Mouse (Mus musculus) cerebellum, adult 9-11 months (tissue): ENCODE results near the gene Tas1r3.
A peak's percentile ranks its signal among the peaks of the same experiment; 100 is the strongest.

Experiments
- DNase-seq: peaks from one replicate; pipeline ENCODE4 v3.0.0; 2022

The Tas1r3 gene

DNA sequence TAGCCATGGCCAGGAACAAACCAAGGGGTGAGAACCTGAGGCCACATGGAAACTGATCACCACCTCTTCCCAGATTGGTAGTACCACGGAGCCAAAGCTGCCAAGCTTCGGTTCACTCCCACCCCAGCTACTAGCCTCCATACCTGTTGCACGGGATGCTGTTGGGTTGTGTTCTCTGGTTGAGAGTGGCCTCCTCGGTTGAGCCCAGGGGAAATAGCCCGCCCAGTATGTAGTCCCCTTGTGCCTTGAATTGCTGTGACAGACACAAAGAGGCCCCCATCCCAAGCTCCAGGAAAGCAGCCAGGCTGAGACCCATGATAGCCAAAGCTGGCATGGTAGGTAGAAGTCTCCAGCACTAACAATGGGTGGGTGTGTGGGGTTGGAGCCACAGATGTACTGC lies at the start of gene Tas1r3:
TSS of gene Tas1r3 (minus strand) at position 362 of the 400 bp plus-strand sequence.
- DNase-seq, result peak; percentile 14

GRCm38 (mm10) chr4:155908751-155909150 lies 45.6 kb upstream of the Tas1r3 start:
- no peak for DNase-seq

- DNase-seq, result no peak
Measured at GRCm38 (mm10) chr4:155908281-155908680, 45.1 kb upstream of the Tas1r3 start.

- DNase-seq, result no peak
Measured at GRCm38 (mm10) chr4:155907003-155907402, 43.8 kb upstream of the Tas1r3 start.

DNA sequence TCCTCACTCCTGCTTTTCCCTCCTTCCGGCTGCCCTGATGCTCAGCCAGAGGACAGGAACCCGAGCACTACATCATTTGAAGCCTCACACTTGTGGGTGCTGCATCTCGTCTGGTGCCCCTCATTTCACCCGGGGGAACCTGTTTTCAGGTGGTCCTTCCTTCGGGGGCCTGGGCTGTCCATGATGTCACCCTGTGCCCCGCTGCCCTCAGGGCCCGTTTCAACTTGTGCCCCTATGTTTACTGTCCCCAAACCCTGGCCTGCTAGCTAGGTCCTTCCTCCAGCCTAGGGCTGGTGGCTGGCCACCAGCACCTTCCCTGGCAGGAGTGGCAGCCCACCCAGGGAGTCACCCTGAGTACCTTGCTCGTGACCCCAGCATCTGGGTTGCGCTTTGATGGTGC lies 43.0 kb upstream of the Tas1r3 start:
- DNase-seq, result no peak

- DNase-seq, result peak; percentile 7
Measured at GRCm38 (mm10) chr4:155905634-155906033, 42.5 kb upstream of the Tas1r3 start.

GRCm38 (mm10) chr4:155904318-155905102 lies 41.3 kb upstream of the Tas1r3 start:
- DNase-seq, result peak; percentile 11

DNA sequence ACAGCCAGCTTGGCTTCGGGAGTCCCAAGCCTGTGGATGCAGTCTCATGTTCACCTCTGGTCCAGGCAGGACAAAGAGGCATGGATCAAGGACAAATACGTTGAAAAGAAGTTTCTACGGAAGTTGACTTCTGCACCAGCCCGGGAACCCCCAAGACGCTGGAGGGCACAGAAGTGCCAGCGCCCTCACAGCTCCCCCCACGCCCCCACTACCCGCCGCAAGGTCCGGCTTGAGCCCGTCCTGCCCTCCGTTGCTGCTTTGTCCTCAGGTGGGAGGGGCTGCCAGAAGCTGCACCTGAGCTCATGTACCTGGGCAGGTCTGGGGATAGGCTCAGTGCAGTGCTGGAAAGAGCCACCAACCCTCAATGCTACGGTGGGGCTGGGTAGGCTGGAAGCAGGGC lies 40.1 kb upstream of the Tas1r3 start:
- no peak for DNase-seq

GRCm38 (mm10) chr4:155901205-155901604 lies 38.0 kb upstream of the Tas1r3 start:
- peak; percentile 47 for DNase-seq

DNA sequence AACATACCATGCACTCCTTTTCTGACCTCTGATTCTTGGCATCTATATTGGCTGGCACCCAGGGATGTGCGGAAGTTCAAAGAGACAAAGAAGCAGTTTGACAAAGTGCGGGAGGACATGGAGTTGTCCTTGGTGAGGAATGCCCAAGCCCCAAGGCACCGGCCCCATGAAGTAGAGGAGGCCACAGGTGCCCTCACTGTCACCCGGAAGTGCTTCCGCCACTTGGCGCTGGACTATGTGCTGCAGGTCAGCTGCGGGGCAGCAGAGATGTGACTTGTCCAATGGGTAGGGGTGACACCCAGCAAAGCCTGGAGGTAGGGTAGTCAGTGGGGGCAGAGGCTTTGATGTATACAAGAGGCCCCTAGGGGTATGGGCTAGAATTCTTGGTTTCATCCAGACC lies 36.2 kb upstream of the Tas1r3 start:
- peak; percentile 16 for DNase-seq

- peak; percentile 17 for DNase-seq
Measured at GRCm38 (mm10) chr4:155898318-155898717, 35.2 kb upstream of the Tas1r3 start.

DNA sequence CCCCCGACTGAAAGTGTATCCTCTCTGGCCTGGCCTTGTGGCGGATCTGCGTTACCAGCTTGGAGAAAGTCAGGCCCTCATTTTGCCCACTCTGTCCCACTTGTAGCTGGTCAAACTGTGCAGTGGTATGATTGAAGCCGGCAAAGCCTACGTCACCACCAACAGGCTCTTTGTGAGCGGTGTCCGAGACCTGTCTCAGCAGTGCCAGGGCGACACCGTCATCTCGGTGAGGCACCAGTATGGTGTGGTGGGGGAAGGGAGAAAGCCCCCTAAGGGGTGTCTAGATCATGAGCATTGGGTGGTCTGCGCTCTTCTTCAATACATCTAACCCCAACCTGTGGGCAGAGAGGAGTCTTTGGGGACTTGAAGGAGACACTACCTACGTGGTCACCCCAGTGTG lies 33.3 kb upstream of the Tas1r3 start:
- DNase-seq, result peak; percentile 38

DNA sequence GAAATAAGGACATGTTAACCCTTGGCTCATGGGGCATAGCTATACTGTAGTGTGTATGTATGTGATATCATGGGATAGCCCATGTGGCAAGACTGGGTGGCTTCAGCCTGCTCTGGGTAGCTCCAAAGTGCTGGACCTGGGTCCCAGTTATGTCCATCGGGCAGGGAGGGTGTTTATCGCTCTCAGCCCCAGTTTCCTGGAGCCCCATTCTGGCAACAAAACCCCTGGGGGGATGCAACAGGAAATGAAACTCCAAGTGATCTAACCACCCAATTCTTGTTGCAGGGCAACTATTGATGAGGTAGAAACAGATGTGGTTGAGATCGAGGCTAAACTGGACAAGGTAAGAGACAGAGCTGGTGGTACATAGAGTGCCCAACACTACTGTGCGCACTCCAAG lies 32.7 kb upstream of the Tas1r3 start:
- peak; percentile 27 for DNase-seq

DNA sequence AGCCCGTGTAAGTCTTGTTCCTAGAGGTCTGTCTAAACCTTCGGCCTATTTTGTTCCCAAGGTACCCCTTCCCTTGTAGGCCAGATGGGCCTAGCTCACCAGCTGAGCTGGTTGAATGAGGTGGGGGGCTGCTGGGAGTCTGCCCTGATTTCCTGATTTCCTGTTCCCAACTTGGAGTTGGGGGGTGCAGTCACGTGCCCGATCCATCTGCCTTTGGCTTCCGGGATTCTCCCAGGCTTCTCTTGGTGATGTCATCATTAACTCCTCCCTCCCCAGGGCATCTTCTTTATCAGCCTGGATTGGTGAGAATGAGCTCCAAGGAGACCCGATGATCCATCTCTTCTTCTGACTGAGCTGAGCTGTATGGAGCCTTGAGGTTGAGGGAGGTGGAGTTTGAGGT lies 32.1 kb upstream of the Tas1r3 start:
- DNase-seq, result peak; percentile 86

GRCm38 (mm10) chr4:155894311-155894881 lies 31.2 kb upstream of the Tas1r3 start:
- peak; percentile 70 for DNase-seq

DNA sequence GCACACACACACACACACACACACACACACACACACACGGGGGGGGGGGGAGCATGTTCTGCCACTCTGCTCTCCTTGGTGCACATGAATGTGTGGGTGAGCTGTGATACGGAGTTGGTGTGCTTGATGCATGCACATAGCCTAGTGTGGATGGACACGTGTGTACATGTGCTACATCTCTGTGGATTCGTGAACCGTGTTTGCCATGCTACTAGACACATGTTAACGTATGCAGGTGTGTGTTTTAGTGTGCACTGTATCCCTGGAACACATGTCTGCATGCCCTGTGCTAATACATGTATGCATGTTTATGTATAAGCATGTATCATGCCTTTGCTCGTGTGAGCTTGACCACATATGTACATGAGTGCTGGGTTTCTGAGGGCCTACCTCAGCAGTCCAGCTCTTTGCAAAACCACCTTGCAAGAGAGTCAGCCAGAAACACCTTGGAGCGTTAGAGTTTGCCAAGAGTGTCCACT lies 30.1 kb upstream of the Tas1r3 start:
- peak; percentile 39 for DNase-seq

DNA sequence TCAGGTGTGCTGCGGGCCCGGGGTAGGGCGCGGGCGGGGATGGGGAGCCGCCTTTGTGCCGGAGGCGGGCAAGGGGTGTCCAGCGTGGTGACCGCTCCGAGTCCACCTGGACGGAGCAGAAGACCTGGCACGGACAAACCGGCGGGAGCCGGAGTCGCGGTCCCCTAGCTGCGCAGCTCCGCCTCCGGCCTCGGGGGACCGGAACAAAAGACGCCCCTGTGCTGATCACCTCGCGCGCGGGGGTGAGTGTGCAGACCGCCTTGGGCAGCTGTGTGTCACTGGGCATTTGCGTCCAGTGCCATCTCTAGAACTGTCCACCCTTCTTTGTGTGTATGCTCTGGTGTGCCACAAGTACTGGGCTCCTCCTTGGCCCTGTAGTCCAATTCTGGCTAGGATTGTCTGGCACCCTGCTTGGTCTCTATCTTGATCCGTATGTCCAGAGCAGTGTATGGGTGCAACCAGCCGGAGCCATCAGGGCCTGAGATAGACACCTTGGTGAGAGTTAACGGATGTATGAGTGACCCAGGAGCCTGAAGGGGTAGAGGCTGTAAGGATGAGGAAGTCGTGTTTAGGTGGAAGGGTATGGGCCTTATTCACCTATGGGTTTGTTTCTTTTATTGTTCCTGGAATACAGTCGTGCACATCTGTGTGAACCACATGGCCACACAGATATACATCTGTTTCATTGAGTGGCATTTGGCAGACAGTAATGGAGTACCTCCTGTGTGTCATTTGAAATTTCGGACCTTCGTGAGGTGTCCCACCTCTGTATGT lies 29.5 kb upstream of the Tas1r3 start:
- peak; percentile 74 for DNase-seq

- DNase-seq, result peak; percentile 88
Measured at GRCm38 (mm10) chr4:155892017-155892416, 28.9 kb upstream of the Tas1r3 start.

DNA sequence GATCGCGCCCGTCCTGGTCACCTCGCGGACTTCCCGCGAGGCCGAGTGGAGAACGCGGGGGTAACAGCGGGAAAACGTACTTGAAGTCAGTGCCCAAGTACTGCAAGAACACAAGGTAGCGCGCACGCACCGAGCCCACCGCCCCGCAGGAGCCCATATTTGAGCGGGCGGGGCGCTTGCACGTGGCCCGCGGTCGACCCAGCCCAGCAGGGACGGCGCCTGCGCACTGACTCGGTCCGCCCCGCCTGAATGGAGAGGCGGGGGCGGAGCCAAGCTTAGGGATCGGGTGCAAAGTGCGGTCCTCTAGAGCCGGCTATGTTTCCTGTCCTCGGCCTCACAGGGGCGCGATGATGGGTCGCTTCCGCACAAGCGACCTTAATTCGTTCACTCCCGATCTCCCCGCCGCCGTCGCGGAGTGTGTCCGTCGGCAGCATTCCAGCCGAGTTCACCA lies 28.4 kb upstream of the Tas1r3 start, which contains the start of the genes Pusl1 and Acap3:
TSS of gene Pusl1 (minus strand) at position 231 of the 451 bp plus-strand sequence.
TSS of gene Acap3 (plus strand) at position 272 of the 451 bp plus-strand sequence.
- peak; percentile 96 for DNase-seq

DNA sequence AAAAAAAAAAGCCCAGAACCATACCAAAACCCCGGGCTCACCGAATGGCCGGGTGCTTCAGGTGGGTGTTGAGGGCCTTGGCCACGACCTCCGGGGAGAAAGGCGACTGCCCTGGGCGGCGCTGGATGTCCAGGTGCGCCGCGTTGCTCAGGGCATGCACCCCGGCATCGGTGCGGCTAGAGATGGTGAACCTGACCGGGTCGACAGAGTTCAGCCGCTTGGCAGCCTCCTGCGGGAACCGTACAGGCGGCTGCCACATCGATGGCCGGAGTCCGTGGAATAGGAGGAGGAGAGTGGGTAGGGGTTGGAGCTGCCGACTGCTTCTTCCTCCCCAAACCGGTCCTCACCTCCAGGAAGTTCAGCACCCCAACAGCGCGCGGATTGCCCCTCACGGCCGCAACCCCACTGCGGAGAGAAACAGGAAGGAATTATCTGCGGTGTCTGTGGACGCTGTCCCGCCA lies 27.9 kb upstream of the Tas1r3 start:
- no peak for DNase-seq

GRCm38 (mm10) chr4:155889316-155889715 lies 26.2 kb upstream of the Tas1r3 start:
- peak; percentile 32 for DNase-seq

DNA sequence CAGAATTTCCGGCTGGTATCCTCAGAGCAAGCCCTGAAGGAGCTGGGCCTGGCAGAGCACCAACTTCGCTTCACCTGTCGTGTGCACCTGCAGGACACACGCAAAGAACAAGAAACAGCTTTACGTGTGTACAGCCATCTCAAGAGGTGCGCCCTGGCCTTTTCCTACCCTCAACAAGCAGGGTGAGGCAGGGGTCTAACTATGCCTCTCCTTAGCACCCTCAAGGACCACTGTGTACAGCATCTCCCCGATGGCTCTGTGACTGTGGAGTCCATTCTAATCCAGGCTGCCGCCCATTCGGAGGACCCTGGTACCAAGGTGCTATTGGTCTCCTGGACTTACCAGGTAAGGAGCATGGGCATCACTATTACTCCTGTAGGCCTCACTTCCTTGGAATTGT lies 25.0 kb upstream of the Tas1r3 start:
- DNase-seq, result peak; percentile 17

GRCm38 (mm10) chr4:155887674-155888073 lies 24.5 kb upstream of the Tas1r3 start:
- no peak for DNase-seq
